Mouse (Mus musculus): ENCODE results near the gene Edem1. TPM values are rescaled to one million over a fixed set of nuclear protein-coding genes. Genes with fewer than 3 reads are reported as not detected.
A peak's percentile ranks its signal among the peaks of the same experiment; 100 is the strongest.
"Not testable (repeated sequence)": the region's sequence is repeated elsewhere in the genome, so short reads cannot be mapped to it uniquely, and the experiment has no call there.

The Edem1 gene
- total RNA-seq, 2 experiments from 2014 or later, result 13.3 to 17.2 TPM

DNA sequence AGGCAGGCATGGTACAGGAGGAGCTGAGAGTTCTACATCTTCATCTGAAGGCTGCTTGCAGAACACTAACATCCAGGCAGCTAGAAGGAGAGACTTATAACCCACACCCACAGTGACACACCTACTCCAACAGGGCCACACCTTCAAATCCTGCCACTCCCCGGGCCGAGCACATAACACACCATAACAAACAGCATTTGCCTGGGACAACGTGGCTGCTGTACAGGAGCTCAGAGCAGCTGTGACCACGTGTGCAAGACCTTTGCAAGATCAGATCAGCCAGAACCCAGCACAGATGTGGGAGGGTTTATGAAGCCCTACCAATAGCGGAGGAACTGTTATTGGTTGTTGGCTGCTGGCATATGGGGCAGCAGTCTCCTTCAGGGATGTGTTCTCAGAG, 37.9 kb downstream of the Edem1 start:
- no peak for DNase-seq (ENCODE audit: low spot score in 2 of 2)
- H3K4me3 ChIP-seq, result no peak overlapping the region
- no peak overlapping the region for H3K27ac ChIP-seq
- TF ChIP-seq CTCF (conservative IDR thresholded peaks at IDR 0.05), result no peak

DNA sequence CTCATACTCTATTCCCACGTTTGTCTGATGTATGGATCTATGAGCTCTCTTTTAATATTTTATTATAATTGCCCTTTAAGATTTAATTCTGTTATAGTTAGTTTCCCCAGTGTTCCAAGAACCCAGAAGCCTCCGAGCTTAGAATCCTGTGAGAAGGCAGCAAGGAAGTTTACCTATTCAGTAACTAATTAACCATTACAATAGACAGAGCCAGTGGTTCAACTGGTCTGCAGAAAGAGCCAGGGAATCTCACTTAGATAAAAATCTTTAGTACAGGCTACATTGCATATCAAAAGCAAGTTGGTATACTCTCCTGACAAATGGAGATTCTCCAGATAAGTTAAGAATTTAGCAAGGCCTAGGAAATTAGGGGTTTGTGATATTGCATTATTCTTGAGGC, 40.6 kb downstream of the Edem1 start:
- not testable (repeated sequence) for DNase-seq (ENCODE audit: low spot score in 2 of 2); H3K27ac ChIP-seq; H3K4me3 ChIP-seq

DNA sequence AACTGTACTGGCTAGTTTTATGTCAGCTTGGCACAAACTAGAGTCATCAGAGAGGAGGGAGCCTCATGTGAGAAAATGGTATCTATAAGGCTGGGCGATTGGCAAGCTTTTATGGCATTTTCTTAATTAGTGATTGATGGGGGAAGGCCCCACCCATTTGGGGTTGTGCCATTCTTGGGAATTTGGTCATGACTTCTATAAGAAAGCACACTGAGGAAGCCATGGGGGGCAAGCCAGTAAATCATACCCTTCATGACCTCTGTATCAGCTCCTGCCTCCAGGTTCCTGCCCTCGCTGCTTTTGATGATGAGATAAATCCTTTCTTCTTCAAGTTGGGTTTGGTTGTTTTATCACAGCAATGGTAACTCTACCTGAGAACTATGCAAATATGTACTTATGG, 42.0 kb downstream of the Edem1 start:
- H3K4me3 ChIP-seq, result no peak overlapping the region
- no peak overlapping the region for H3K27ac ChIP-seq
- no peak for TF ChIP-seq CTCF (conservative IDR thresholded peaks at IDR 0.05)
- no peak for DNase-seq (ENCODE audit: low spot score in 2 of 2)

DNA sequence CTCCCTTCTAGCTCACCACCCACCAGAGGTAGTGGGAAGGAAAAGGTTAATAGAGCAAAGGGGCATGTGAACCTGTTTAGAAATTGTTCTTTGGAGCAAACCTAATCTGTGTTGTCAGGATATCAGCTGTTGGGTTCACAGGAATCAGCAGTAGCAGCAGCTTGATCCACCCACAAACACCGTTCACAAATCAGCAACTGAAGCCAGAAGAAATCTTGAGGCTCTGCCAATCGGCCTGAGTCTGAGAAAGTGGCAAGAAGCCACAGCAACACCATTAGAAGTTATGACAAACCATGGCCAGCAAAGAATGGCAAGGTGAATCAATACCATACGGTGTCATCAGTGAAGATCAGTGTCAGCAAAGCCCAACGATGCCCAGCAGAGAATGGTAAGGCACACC, 42.8 kb downstream of the Edem1 start:
- no peak for TF ChIP-seq CTCF (conservative IDR thresholded peaks at IDR 0.05)
- Histone ChIP-seq H3K27ac (no peak overlapping the region), H3K4me3 (no peak overlapping the region)
- no peak for DNase-seq (ENCODE audit: low spot score in 2 of 2)

DNA sequence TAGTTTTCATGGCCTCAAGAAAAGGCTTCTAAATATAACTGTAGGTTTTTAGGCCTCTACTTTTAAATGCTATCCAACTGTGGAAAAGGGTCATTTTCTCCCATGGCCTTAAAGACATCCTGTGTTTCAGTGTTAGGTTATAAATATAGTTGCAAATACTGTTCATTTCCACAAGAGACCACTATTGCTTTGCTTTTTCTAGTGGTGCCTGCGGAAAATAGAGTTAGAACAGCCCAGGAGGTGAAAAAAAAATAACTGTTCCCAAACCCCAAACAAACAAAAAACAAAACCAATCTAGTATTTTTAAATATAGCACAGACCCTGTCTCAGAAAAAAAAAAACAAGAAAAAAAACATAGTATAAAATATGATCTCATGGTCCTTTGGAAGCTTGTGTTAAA, 46.9 kb downstream of the Edem1 start:
- H3K27ac ChIP-seq, result peak overlapping the region; percentile 28; the same call in 1 of the 2 replicates
- DNase-seq (ENCODE audit: low spot score in 2 of 2), result no peak
- H3K4me3 ChIP-seq, result no peak overlapping the region
- peak; percentile 75 for TF ChIP-seq CTCF (conservative IDR thresholded peaks at IDR 0.05)

DNA sequence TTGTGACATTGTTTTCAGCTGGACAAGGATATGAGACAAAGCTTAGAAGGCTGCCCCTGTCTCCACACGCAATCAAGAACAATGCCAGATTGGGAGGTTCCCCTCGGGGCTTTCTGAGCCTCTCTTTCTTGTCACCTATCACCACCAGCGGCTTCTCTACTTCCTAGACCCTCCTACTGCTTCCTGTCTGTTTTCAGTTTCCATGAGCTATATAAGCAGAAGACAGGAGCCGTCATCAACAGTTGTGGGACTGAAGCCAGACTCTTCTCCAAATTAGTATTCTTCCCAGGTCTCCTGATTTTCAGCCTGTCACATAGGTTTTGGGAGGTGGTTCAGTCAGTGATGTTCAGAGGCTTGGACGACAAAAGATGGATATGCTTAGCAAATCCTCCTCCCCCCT, 47.6 kb downstream of the Edem1 start:
- no peak for DNase-seq (ENCODE audit: low spot score in 2 of 2)
- peak overlapping the region; percentile 28; the same call in 1 of the 2 replicates for H3K27ac ChIP-seq
- no peak for TF ChIP-seq CTCF (conservative IDR thresholded peaks at IDR 0.05)
- peak overlapping the region; percentile 31; the same call in 1 of the 2 replicates for H3K4me3 ChIP-seq

DNA sequence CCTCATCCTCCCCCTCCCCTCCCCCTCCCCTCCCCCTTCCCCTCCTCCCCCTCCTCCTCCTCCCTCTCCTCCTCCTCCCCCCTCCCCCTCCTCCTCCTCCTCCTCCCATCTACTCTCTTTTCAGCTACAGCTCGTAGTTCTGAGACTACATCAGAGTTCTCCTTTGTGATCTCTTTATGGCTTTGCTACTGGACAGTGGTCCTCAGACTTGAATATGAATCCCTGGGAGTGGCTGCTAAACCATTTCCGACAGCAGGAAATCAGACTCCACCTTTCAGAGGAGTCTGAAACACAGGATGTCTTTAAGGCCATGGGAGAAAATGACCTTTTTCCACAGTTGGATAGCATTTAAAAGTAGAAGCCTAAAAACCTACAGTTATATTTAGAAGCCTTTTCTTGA, 48.0 kb downstream of the Edem1 start:
- no peak for TF ChIP-seq CTCF (conservative IDR thresholded peaks at IDR 0.05)
- Histone ChIP-seq H3K27ac (no peak overlapping the region), H3K4me3 (no peak overlapping the region)
- no peak for DNase-seq (ENCODE audit: low spot score in 2 of 2)

DNA sequence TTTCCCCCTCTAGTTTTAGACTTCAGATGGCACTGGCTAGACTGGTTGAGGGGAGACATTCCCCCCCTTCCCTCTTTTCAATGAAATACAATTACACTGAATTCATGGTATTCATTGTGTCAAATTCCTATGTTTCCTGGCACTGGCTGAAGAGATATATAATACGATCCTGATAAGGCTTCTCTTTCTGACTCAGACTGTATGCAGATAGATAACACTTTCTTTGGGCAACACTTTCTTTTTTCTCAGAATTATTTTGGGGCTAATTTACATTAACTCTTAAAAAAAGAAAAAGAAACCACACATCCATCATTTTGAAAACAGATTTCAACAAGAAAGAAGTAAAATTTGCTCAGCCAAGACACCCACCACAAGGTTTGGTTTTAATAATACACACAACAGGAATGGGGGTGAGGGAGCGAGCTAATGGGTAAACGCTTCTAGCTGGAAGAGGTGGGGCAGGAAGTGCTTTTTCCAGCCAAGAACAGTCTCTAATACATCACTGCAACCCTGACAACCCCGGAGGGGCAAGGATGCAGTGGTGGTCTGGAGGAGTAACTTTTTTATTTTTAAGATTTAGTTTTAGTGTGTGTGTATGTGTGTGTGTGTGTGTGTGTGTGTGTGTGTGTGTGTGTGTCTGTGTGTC, 52.0 kb downstream of the Edem1 start:
- no peak overlapping the region for H3K27ac ChIP-seq
- H3K4me3 ChIP-seq, result no peak overlapping the region
- DNase-seq (ENCODE audit: low spot score in 2 of 2), result no peak
- TF ChIP-seq CTCF (conservative IDR thresholded peaks at IDR 0.05), result no peak

DNA sequence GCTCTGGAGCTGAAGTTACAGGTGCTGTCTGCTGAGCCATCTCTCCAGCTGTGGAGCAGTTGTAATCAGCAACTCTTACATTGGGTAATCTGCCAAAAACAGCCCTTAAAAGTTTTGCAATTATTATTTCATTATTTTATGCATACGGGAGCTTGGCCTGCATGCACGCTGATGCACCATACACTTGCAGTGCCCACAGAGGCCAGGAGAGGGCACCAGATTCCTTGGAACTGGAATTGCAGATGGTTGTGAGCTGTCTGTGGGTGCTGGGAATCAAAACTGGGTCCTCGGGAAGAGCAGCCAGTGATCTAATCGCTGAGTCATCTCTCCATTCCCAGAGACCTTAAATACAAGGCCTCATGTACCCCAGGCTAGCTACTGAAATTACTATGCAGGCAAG, 52.6 kb downstream of the Edem1 start:
- Histone ChIP-seq H3K27ac (no peak overlapping the region), H3K4me3 (no peak overlapping the region)
- peak; percentile 44 for TF ChIP-seq CTCF (conservative IDR thresholded peaks at IDR 0.05)
- DNase-seq (ENCODE audit: low spot score in 2 of 2), result no peak

DNA sequence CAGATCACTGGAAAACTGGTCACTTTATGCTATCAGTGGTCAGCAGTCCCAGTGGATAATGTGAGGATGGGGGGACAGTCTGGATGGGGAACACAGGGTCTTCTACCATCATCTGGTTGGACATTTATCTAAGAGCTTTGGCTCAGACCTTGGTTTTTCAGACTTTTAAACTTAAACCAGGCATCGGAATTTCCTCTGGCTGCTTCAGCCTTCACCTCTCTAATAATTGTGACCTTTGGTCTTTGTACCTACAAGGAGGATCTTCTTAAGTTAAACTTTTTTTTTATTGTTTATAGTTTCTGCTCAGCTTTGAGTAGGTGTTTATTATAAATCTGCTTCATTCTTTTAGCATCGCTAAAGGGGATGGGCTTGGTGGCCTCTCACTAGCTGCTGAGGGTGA, 55.4 kb downstream of the Edem1 start:
- DNase-seq (ENCODE audit: low spot score in 2 of 2), result no peak
- Histone ChIP-seq H3K4me3 (no peak overlapping the region), H3K27ac (no peak overlapping the region)
- TF ChIP-seq CTCF (conservative IDR thresholded peaks at IDR 0.05), result no peak

DNA sequence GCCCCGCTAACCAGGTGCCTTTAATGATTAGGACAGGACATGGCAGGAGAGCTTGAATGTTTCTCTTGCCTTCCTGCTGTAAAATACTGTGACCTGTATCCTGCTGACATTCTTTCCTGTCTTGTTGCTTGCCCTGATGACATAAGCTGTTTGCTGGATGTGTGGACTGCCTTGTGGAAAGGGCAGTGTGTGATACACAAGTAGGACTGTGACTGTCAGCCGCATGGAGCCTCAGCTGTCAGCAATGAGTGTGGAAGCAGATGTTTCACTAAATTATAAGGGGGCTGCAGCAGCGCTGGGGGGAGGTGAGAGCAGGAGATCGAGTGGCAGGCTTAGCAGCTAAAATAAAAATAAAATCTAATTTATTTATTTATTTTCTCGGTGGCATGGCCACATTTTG, 56.2 kb downstream of the Edem1 start:
- no peak for DNase-seq (ENCODE audit: low spot score in 2 of 2)
- no peak for TF ChIP-seq CTCF (conservative IDR thresholded peaks at IDR 0.05)
- H3K27ac ChIP-seq, result no peak overlapping the region
- H3K4me3 ChIP-seq, result no peak overlapping the region

DNA sequence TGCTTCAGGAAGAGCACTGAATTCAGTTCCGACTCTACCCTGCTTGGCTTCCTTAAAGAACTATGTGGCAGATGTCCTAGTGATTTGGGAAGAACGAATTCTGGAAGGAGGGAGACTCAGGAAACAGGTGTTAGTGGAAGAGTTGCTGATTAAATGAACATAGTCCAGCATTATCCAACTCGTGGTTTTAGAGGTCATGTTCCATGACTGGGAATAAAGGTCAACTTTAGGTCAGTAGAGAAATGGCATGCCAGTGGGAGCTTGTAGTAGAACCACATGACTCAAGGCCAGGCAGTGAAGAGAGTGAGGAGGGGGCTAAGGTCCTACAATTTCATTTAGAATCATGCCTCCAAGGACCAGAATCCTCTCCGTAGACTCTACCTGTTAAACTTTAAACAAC, 57.9 kb downstream of the Edem1 start:
- DNase-seq (ENCODE audit: low spot score in 2 of 2), result no peak
- no peak for TF ChIP-seq CTCF (conservative IDR thresholded peaks at IDR 0.05)
- H3K4me3 ChIP-seq, result no peak overlapping the region
- H3K27ac ChIP-seq, result no peak overlapping the region

DNA sequence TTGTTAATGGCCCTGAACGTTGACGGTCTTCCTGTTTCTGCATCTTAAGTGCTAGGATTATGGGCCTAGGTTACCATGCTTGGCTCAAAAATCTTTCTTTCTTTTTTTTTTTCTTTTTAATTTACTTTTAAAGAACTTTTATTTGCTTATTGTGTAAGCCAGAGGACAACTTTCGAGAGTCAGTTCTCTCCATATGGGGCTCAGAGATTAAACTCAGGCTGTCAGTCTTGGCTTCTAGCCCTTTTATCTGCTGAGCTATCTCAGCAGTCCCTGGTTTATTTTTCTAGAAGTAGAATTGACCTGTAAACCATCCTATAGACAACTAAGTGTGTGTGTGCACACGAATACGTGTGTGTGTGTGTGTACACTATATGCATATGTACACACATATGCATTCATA, 64.1 kb downstream of the Edem1 start:
- H3K27ac ChIP-seq, result no peak overlapping the region
- no peak for DNase-seq (ENCODE audit: low spot score in 2 of 2)
- no peak for TF ChIP-seq CTCF (conservative IDR thresholded peaks at IDR 0.05)
- H3K4me3 ChIP-seq, result no peak overlapping the region

DNA sequence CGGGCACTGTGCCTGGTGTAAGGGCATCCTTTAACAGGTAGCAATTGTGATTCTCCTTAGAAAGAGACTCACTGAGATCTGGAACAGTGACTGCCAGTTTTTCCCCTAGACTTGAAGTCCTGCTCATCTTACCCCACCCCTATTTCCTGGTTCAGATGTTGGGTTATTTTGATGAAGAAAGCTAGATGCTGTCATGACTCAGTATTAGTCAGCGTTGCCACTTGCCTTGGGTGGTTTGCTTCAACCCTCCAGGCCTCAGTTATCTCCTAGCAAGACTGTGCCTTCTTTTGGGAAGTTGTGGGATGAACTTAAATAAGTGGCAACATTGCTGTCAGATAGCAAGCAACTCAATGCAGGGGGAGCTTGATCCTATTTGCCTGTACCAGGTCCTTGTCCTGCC, 66.7 kb downstream of the Edem1 start:
- no peak for TF ChIP-seq CTCF (conservative IDR thresholded peaks at IDR 0.05)
- DNase-seq (ENCODE audit: low spot score in 2 of 2), result no peak
- H3K27ac ChIP-seq, result no peak overlapping the region
- no peak overlapping the region for H3K4me3 ChIP-seq

DNA sequence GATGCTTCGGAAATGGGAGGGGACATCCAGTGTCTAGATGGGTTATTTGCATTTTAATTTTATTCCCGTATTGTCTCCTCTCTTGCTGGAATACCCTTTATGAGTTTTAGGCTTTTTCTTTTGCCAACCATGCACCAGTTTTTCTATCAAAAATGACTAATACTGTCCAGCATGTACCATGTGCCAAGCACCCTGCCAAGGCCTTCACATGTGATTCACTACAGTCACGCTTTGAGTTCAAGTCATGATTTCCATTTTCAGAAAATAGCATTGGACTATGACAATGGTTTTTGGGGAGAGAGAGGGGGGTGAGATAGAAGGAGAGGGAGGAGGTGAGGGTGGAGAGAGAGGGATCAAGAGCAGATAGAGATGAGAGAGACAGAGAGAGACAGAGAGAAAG, 67.5 kb downstream of the Edem1 start:
- no peak for DNase-seq (ENCODE audit: low spot score in 2 of 2)
- Histone ChIP-seq H3K27ac (no peak overlapping the region), H3K4me3 (no peak overlapping the region)
- no peak for TF ChIP-seq CTCF (conservative IDR thresholded peaks at IDR 0.05)
